Mouse (Mus musculus): ENCODE data around the gene Gorasp2.

DNA sequence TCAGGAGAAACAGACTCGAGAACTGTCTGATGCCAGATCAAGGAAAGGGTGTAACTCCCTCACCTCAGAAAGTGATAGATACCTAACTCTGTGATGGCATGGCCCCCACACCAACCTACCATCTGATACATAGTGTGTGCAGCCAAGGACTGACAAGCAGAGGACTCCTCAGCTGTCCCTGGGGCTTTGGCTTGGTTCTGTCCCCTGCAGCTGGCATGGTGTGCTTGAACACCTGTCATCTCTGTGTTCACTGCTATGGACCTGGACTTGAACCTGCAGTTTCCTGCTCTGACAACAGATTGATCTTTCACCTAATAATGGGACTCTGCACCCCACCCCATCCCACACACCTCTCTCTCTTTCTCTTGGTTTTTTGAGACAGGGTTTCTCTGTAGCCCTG is 29.0 kb upstream of the Gorasp2 start:
- no peak for TF ChIP-seq GATA1 (IDR thresholded peaks at IDR 0.05; ENCODE audit: low read length)
- TF ChIP-seq TAL1 (IDR thresholded peaks at IDR 0.05; ENCODE audit: low read length), result no peak

Measured in erythroblast, embryonic 14.5 days (primary cell).